Mouse (Mus musculus) liver, adult 2 months (tissue): ENCODE measurements around the gene Col4a2.

ENCODE experiments used
- CTCF ChIP-seq: fragments of 200-500 bp; IDR thresholded peaks from 2 replicates; pipeline ENCODE4 v1.5.1; 2011; ENCODE audit warnings: low read depth, low read length, control low read depth
- POLR2A ChIP-seq: fragments of 200-500 bp; IDR thresholded peaks from 2 replicates; pipeline ENCODE4 v1.6.1; 2011; ENCODE audit warnings: low read length, control low read depth; ENCODE audit not compliant: insufficient read depth; ENCODE audit errors: extremely low read depth

- TF ChIP-seq CTCF, result no peak
- no peak for TF ChIP-seq POLR2A
Observed at GRCm38 (mm10) chr8:11461847-11462246, 149.2 kb downstream of the Col4a2 start.
